Mouse (Mus musculus): ENCODE measurements around the gene C1s1. TPM values are rescaled to one million over a fixed set of nuclear protein-coding genes. Genes with fewer than 3 reads are reported as not detected.
"Not testable (repeated sequence)": the region's sequence is repeated elsewhere in the genome, so short reads cannot be mapped to it uniquely, and the experiment has no call there.

Gene C1s1
- polyA plus RNA-seq, 1 experiment from 2014 or later, result 3.9 TPM

DNA sequence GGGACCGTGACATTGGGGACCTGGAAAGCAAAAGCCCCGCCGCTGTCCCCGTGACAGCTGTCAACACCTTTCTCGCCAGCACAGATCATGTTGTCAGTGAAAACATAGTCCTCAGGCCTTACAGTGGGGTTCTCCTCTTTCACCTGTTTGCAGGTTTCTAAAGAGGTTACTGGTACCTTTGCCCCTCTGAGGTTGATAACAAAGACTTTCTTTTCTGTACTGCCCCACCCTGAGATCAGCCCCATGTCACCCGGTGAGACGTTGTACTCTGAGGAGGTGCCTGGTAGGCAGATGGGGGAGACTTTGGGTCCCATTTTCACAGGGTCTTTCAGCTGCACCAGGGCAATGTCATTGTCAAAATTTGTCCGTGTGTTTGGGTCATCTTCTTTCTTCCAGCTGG lies 11.1 kb downstream of the C1s1 start:
- Histone ChIP-seq H3K4me3 (ENCODE audit: low read length) (no peak overlapping the region), H3K27me3 (ENCODE audit: control insufficient read depth, insufficient read depth, low read depth, low read length) (no peaks in the 10 kb centered on the region), H3K4me2 (ENCODE audit: low read depth, low read length) (no peak overlapping the region), H3K36me3 (ENCODE audit: control insufficient read depth, insufficient read depth, low read length) (no peaks in the 10 kb centered on the region), H3K4me1 (replicated peaks; ENCODE audit: control insufficient read depth, insufficient read depth, low read length) (no peaks in the 10 kb centered on the region), H3K27ac (ENCODE audit: low read length) (no peak overlapping the region), H3K9ac (ENCODE audit: low read length) (no peak overlapping the region), H3K9me3 (ENCODE audit: control insufficient read depth, low read length) (no peaks in the 10 kb centered on the region)
- ATAC-seq (ENCODE audit: low read depth), result no peak
- 73% methylated on average over 8 of the region's 8 CpGs for WGBS

DNA sequence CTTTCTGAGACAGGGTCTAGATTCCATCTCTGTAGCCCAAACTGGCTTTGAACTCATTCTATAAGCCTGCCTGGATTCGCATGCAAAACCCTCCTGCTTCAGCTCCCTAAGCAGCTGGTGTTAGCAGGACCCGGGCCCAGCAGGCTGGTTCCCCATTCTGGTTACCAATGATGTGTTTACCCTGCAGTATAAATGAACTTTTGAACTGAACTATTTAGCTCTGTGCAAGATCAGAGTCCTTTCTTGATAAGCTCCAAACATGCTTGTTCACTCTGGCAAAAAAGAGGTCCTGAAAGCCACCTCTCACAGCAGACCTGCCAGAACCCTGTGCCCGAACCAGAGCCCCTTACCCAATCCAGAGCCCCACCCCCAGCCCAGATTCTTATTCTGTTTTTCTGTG lies 14.3 kb downstream of the C1s1 start:
- WGBS, result 49% methylated on average over 3 of the region's 3 CpGs
- H3K4me2 ChIP-seq (ENCODE audit: low read depth, low read length), result no peak overlapping the region
- H3K9me3 ChIP-seq (ENCODE audit: control insufficient read depth, low read length), result no peaks in the 10 kb centered on the region
- no peaks in the 10 kb centered on the region for H3K36me3 ChIP-seq (ENCODE audit: control insufficient read depth, insufficient read depth, low read length)
- no peak overlapping the region for H3K4me3 ChIP-seq (ENCODE audit: low read length)
- no peak for ATAC-seq (ENCODE audit: low read depth)
- no peak overlapping the region for H3K27ac ChIP-seq (ENCODE audit: low read length)
- no peaks in the 10 kb centered on the region for H3K27me3 ChIP-seq (ENCODE audit: control insufficient read depth, insufficient read depth, low read depth, low read length)
- H3K4me1 ChIP-seq (replicated peaks; ENCODE audit: control insufficient read depth, insufficient read depth, low read length), result no peaks in the 10 kb centered on the region
- no peak overlapping the region for H3K9ac ChIP-seq (ENCODE audit: low read length)

DNA sequence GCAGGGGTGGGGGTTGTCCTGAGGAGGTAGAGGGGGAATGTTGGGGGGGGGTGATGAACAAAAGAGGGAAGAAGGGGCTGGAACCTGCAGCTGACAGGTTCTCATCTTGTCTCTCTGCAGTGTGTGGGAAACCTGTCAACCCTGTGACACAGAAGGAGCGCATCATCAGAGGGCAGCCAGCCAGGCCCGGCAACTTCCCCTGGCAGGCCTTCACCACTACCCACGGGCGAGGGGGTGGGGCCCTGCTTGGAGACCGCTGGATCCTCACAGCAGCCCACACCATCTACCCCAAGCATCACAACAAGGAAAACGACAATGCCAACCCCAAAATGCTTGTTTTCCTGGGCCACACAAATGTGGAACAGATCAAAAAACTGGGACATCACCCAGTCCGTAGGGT lies 20.1 kb downstream of the C1s1 start:
- not testable (repeated sequence) for H3K27me3 ChIP-seq (ENCODE audit: control insufficient read depth, insufficient read depth, low read depth, low read length); H3K9ac ChIP-seq (ENCODE audit: low read length); H3K4me2 ChIP-seq (ENCODE audit: low read depth, low read length); H3K27ac ChIP-seq (ENCODE audit: low read length); H3K36me3 ChIP-seq (ENCODE audit: control insufficient read depth, insufficient read depth, low read length); H3K4me3 ChIP-seq (ENCODE audit: low read length); ATAC-seq (ENCODE audit: low read depth); H3K9me3 ChIP-seq (ENCODE audit: control insufficient read depth, low read length); H3K4me1 ChIP-seq (replicated peaks; ENCODE audit: control insufficient read depth, insufficient read depth, low read length)
- 69% methylated on average over 7 of the region's 7 CpGs for WGBS

DNA sequence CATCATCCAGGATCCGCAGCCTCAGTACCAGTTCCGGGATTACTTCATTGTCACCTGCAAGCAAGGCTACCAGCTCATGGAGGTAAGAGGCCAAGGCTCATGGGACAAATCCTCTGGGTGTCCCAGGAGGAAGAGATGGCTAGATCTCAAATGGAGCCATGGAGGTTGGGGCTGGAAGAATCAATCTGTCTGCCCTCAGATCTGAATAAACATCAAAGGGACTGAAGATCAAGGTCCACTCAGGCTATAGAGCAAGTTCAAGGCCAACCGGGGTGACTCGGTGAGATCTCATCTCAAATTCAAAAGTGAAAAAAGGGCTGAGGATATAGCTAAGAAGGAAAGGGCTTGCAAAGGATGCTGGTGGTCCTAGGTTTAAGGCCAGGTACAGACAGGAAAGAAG lies 24.4 kb downstream of the C1s1 start:
- ATAC-seq (ENCODE audit: low read depth); H3K27me3 ChIP-seq (ENCODE audit: control insufficient read depth, insufficient read depth, low read depth, low read length); H3K36me3 ChIP-seq (ENCODE audit: control insufficient read depth, insufficient read depth, low read length); H3K9ac ChIP-seq (ENCODE audit: low read length); H3K4me3 ChIP-seq (ENCODE audit: low read length); H3K4me1 ChIP-seq (replicated peaks; ENCODE audit: control insufficient read depth, insufficient read depth, low read length); H3K27ac ChIP-seq (ENCODE audit: low read length); H3K9me3 ChIP-seq (ENCODE audit: control insufficient read depth, low read length); H3K4me2 ChIP-seq (ENCODE audit: low read depth, low read length): not testable (repeated sequence)
- 81% methylated on average over 2 of the region's 4 CpGs for WGBS

DNA sequence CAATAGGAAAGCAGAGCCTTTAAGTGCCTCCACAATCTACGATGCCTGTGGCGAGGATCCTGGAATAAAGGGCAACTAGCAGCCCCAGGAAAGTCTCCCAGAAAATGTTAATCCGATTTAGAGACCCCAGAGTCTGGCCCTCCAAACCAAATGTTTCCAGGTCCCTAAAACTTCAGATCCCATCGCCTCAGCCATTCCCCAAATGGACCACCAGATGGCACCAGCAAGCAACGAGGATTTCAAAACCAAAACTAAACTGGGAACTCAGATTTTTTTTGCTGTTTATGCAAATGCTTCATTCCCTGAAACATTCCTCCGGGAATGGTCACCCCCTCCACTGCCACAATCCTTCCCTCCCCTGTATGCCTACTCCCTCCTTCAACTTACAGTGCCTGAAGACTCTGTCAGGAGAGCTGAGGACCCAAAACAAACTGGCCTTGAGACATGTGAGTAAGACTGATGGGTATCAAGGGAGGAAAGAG lies 29.8 kb downstream of the C1s1 start, which contains the start of gene C1ra:
Gene C1ra, plus strand, starts transcription at position 51 of the 482 bp plus-strand sequence.
- Histone ChIP-seq H3K9ac (ENCODE audit: low read length) (peak within 1 kb of the TSS; percentile 65), H3K9me3 (ENCODE audit: control insufficient read depth, low read length) (no peaks in the 10 kb centered on the region), H3K27me3 (ENCODE audit: control insufficient read depth, insufficient read depth, low read depth, low read length) (no peaks in the 10 kb centered on the region), H3K4me1 (replicated peaks; ENCODE audit: control insufficient read depth, insufficient read depth, low read length) (no peaks in the 10 kb centered on the region), H3K27ac (ENCODE audit: low read length) (no peak within 1 kb of the TSS), H3K4me3 (ENCODE audit: low read length) (peak within 1 kb of the TSS; percentile 43), H3K4me2 (ENCODE audit: low read depth, low read length) (peak within 1 kb of the TSS; percentile 59), H3K36me3 (ENCODE audit: control insufficient read depth, insufficient read depth, low read length) (no peaks in the 10 kb centered on the region)
- 5% methylated on average over 6 of the region's 6 CpGs for WGBS
- ATAC-seq (ENCODE audit: low read depth), result peak; percentile 66

DNA sequence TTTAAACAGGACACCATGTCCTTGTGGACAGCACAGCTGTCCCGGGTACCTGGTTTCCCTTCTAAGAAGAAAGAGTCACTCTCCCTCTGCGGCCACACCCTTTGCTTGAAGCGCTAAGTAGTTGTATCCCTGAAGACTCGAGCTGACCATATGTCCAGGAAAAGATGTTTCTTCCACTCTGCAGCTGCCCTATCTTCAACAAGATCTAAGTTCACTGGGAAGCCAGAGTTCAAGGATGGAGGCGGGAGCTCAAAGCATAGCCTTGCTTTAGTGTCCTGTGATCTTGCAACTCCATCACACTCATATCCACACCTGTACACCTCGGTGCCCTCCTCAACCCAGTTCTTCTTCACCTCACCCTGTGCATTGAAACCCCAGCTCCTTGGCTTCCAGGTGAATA lies 30.2 kb downstream of the C1s1 start:
- no peak for ATAC-seq (ENCODE audit: low read depth)
- Histone ChIP-seq H3K4me2 (ENCODE audit: low read depth, low read length) (no peak overlapping the region), H3K36me3 (ENCODE audit: control insufficient read depth, insufficient read depth, low read length) (no peaks in the 10 kb centered on the region), H3K4me3 (ENCODE audit: low read length) (no peak overlapping the region), H3K9ac (ENCODE audit: low read length) (no peak overlapping the region), H3K4me1 (replicated peaks; ENCODE audit: control insufficient read depth, insufficient read depth, low read length) (no peaks in the 10 kb centered on the region), H3K27ac (ENCODE audit: low read length) (no peak overlapping the region), H3K27me3 (ENCODE audit: control insufficient read depth, insufficient read depth, low read depth, low read length) (no peaks in the 10 kb centered on the region), H3K9me3 (ENCODE audit: control insufficient read depth, low read length) (no peaks in the 10 kb centered on the region)
- 45% methylated on average over 6 of the region's 6 CpGs for WGBS

DNA sequence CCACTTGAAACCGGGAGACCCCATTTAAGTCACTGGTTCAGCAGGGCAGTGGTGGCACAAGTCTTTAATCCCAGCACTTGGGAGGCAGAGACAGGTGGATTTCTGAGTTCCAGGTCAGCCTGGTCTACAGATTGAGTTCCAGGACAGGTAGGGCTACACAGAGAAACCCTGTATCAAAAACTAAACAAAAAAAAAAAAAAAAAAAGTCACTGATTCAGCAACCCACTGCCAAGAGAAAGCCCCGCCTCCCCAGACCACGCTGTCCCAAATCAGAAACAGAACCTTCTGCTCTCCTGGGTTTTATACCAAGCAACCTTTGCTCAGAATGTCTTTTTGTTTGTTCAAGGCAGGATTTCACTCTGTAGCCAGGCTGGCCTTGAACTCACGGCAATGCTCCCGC lies 33.0 kb downstream of the C1s1 start:
- H3K9me3 ChIP-seq (ENCODE audit: control insufficient read depth, low read length); ATAC-seq (ENCODE audit: low read depth); H3K4me1 ChIP-seq (replicated peaks; ENCODE audit: control insufficient read depth, insufficient read depth, low read length); H3K27me3 ChIP-seq (ENCODE audit: control insufficient read depth, insufficient read depth, low read depth, low read length); H3K4me2 ChIP-seq (ENCODE audit: low read depth, low read length); H3K9ac ChIP-seq (ENCODE audit: low read length); H3K36me3 ChIP-seq (ENCODE audit: control insufficient read depth, insufficient read depth, low read length); H3K27ac ChIP-seq (ENCODE audit: low read length); H3K4me3 ChIP-seq (ENCODE audit: low read length): not testable (repeated sequence)
- WGBS, result 76% methylated on average over 5 of the region's 5 CpGs

DNA sequence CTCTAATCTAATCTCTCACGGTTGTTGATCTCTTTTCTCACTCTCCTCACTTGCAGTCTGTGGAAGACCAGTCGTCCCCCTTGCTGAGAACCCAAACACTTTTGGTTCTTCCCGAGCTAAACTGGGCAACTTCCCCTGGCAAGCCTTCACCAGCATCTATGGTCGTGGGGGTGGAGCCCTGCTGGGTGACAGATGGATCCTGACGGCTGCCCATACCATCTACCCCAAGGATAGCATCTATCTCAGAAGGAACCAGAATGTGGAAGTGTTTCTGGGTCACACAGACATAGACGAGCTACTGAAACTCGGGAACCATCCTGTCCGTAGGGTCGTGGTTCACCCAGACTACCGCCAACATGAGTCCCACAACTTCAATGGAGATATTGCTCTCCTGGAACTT lies 33.9 kb downstream of the C1s1 start:
- H3K27me3 ChIP-seq (ENCODE audit: control insufficient read depth, insufficient read depth, low read depth, low read length), result no peaks in the 10 kb centered on the region
- 66% methylated on average over 10 of the region's 10 CpGs for WGBS
- no peak overlapping the region for H3K27ac ChIP-seq (ENCODE audit: low read length)
- H3K9me3 ChIP-seq (ENCODE audit: control insufficient read depth, low read length), result no peaks in the 10 kb centered on the region
- H3K4me2 ChIP-seq (ENCODE audit: low read depth, low read length), result no peak overlapping the region
- ATAC-seq (ENCODE audit: low read depth), result no peak
- H3K4me3 ChIP-seq (ENCODE audit: low read length), result no peak overlapping the region
- H3K4me1 ChIP-seq (replicated peaks; ENCODE audit: control insufficient read depth, insufficient read depth, low read length), result no peaks in the 10 kb centered on the region
- no peaks in the 10 kb centered on the region for H3K36me3 ChIP-seq (ENCODE audit: control insufficient read depth, insufficient read depth, low read length)
- H3K9ac ChIP-seq (ENCODE audit: low read length), result no peak overlapping the region

DNA sequence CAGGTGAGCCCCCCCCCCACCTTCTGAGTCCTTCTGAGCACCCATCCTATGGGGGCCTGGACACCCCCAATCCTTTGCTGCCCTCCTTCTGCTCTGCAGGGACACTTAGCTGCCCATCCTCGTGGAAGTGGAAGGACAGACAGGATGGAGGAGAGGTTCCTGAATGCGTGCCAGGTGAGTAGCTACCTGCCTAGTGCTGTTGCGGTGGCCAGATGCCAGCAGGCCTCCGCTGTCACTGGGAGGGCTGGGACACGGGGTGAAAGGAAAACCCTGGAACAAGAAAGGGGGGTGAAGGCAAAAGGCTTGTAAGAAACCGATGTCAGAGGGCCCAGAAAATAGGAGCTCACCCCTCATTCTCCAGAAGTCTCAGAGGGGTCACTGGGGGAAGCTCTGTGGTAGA lies 35.2 kb downstream of the C1s1 start:
- no peaks in the 10 kb centered on the region for H3K9me3 ChIP-seq (ENCODE audit: control insufficient read depth, low read length)
- H3K4me1 ChIP-seq (replicated peaks; ENCODE audit: control insufficient read depth, insufficient read depth, low read length), result no peaks in the 10 kb centered on the region
- H3K36me3 ChIP-seq (ENCODE audit: control insufficient read depth, insufficient read depth, low read length), result no peaks in the 10 kb centered on the region
- no peak overlapping the region for H3K4me3 ChIP-seq (ENCODE audit: low read length)
- no peak overlapping the region for H3K4me2 ChIP-seq (ENCODE audit: low read depth, low read length)
- H3K9ac ChIP-seq (ENCODE audit: low read length), result no peak overlapping the region
- no peak for ATAC-seq (ENCODE audit: low read depth)
- WGBS, result 71% methylated on average over 6 of the region's 6 CpGs
- H3K27ac ChIP-seq (ENCODE audit: low read length), result no peak overlapping the region
- no peaks in the 10 kb centered on the region for H3K27me3 ChIP-seq (ENCODE audit: control insufficient read depth, insufficient read depth, low read depth, low read length)

DNA sequence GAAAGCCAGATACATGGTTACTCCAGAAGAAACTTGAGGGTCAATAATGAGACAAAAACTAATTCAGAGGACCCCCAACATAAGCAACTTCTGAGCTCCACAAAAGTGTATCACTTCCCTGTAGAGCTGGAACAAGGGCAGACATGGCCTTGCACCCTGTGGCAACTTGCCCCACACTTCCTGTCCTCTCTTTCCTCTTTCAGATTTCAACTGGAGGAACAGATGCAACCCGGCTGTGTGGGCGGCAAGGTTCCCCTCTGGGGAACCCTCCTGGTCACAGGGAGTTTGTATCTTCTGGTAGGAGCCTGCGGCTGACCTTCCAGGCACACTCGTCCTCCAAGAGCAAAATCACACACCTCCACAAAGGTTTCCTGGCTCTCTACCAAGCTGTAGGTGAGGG lies 37.1 kb downstream of the C1s1 start:
- WGBS, result 49% methylated on average over 4 of the region's 4 CpGs
- H3K9me3 ChIP-seq (ENCODE audit: control insufficient read depth, low read length), result no peaks in the 10 kb centered on the region
- no peak for ATAC-seq (ENCODE audit: low read depth)

More for the DNA sequence above, 37.1 kb downstream of the C1s1 start:
- Histone ChIP-seq H3K4me3 (ENCODE audit: low read length) (no peak overlapping the region), H3K36me3 (ENCODE audit: control insufficient read depth, insufficient read depth, low read length) (no peaks in the 10 kb centered on the region), H3K9ac (ENCODE audit: low read length) (no peak overlapping the region), H3K27me3 (ENCODE audit: control insufficient read depth, insufficient read depth, low read depth, low read length) (no peaks in the 10 kb centered on the region), H3K4me1 (replicated peaks; ENCODE audit: control insufficient read depth, insufficient read depth, low read length) (no peaks in the 10 kb centered on the region), H3K4me2 (ENCODE audit: low read depth, low read length) (no peak overlapping the region), H3K27ac (ENCODE audit: low read length) (no peak overlapping the region)
